Mouse (Mus musculus): ENCODE data around the gene C1qa. TPM values are rescaled to one million over a fixed set of nuclear protein-coding genes. Genes with fewer than 3 reads are reported as not detected.

C1qa gene
- total and polyA plus RNA-seq, 3 experiments: not detected

GRCm38 (mm10) chr4:136912841-136913240 lies 14.2 kb upstream of the C1qa start:
- H3K4me2 ChIP-seq (ENCODE audit: insufficient read depth, low read depth, poor library complexity, severe bottlenecking): no peak overlapping the region
- no peak overlapping the region for H3K27ac ChIP-seq (ENCODE audit: insufficient read depth, low read depth)
- H3K4me3 ChIP-seq (replicated peaks in 1 of 3; ENCODE audit: low read depth in 2 of 3, low read length in 2 of 3, poor library complexity in 1 of 3): no peak overlapping the region
- no peak for DNase-seq (ENCODE audit: extremely low read depth)
- peaks cover 90% of the 10 kb centered on the region for H3K27me3 ChIP-seq (replicated peaks)
- in situ Hi-C loops (cut with MboI; ENCODE audit: low pct_ligation_motif_present, low pct_unique_long_range_greater_than_20kb, low sequenced_read_pairs): no loop called here
- no peak overlapping the region for H3K9ac ChIP-seq (ENCODE audit: insufficient read depth, low read depth)
- dilution Hi-C loops (cut with MboI; ENCODE audit: extremely low pct_ligation_motif_present, extremely low pct_unique_long_range_greater_than_20kb, low sequenced_read_pairs): no loop called here
- H3K9me3 ChIP-seq (replicated peaks; ENCODE audit: low read length): no peaks in the 10 kb centered on the region
- 0 out of 4 replicates have a peak, but pooled peaks cover 0 to 2% of the 10 kb centered on the region in 2 experiments for H3K4me1 ChIP-seq (ENCODE audit: control insufficient read depth in 1 of 2, insufficient read depth in 2 of 2)
- no peaks in the 10 kb centered on the region for H3K79me2 ChIP-seq (replicated peaks; ENCODE audit: control insufficient read depth, extremely low read depth, insufficient read depth, poor library complexity, severe bottlenecking)
- no peak for TF ChIP-seq ZMIZ1 (IDR thresholded peaks at IDR 0.05; ENCODE audit: low read depth, low read length)
- TF ChIP-seq CHD1 (IDR thresholded peaks at IDR 0.05; ENCODE audit: low read depth, low read length): no peak
- TF ChIP-seq MXI1 (IDR thresholded peaks at IDR 0.05; ENCODE audit: low read depth, low read length): no peak
- no peak for TF ChIP-seq GABPA (IDR thresholded peaks at IDR 0.05; ENCODE audit: insufficient replicate concordance, low read depth, low read length)
- no peak for TF ChIP-seq E2F4 (IDR thresholded peaks at IDR 0.05; ENCODE audit: insufficient replicate concordance, low read depth, low read length)
- no peak for TF ChIP-seq POLR2AphosphoS2 (IDR thresholded peaks at IDR 0.05; ENCODE audit: low read depth, low read length)
- no peak for TF ChIP-seq MYC (IDR thresholded peaks at IDR 0.05; ENCODE audit: low read depth, low read length)
- no peak for TF ChIP-seq HCFC1 (IDR thresholded peaks at IDR 0.05; ENCODE audit: low read depth, low read length)
- no peak for TF ChIP-seq ZC3H11A (IDR thresholded peaks at IDR 0.05; ENCODE audit: low read depth, low read length)
- no peak for TF ChIP-seq RCOR1 (conservative IDR thresholded peaks at IDR 0.05; ENCODE audit: low read depth, low read length)
- no peak for TF ChIP-seq USF2 (conservative IDR thresholded peaks at IDR 0.05; ENCODE audit: low read depth, low read length)
- TF ChIP-seq UBTF (IDR thresholded peaks at IDR 0.05; ENCODE audit: low read depth, low read length): no peak
- no peak for TF ChIP-seq TBP (conservative IDR thresholded peaks at IDR 0.05; ENCODE audit: low read depth, low read length)
- no peak for TF ChIP-seq CHD2 (IDR thresholded peaks at IDR 0.05; ENCODE audit: low read length)
- TF ChIP-seq MAX (IDR thresholded peaks at IDR 0.05; ENCODE audit: low read length): no peak
- TF ChIP-seq EP300 (IDR thresholded peaks at IDR 0.05; ENCODE audit: low read length): no peak
- no peak for TF ChIP-seq KAT2A (IDR thresholded peaks at IDR 0.05; ENCODE audit: insufficient replicate concordance, low read length)
- no peak for TF ChIP-seq ETS1 (conservative IDR thresholded peaks at IDR 0.05; ENCODE audit: low read depth, low read length)
- H3K36me3 ChIP-seq (replicated peaks in 1 of 2; ENCODE audit: control insufficient read depth in 1 of 2, insufficient read depth in 1 of 2, low read length in 1 of 2): no peaks in the 10 kb centered on the region

GRCm38 (mm10) chr4:136911804-136912203 lies 13.2 kb upstream of the C1qa start:
- peaks cover 3% of the 10 kb centered on the region for H3K9me3 ChIP-seq (replicated peaks; ENCODE audit: low read length)
- H3K9ac ChIP-seq (ENCODE audit: insufficient read depth, low read depth): no peak overlapping the region
- no peak overlapping the region for H3K4me2 ChIP-seq (ENCODE audit: insufficient read depth, low read depth, poor library complexity, severe bottlenecking)
- in situ Hi-C loops (cut with MboI; ENCODE audit: low pct_ligation_motif_present, low pct_unique_long_range_greater_than_20kb, low sequenced_read_pairs): no loop called here
- dilution Hi-C loops (cut with MboI; ENCODE audit: extremely low pct_ligation_motif_present, extremely low pct_unique_long_range_greater_than_20kb, low sequenced_read_pairs): no loop called here
- no peaks in the 10 kb centered on the region for H3K79me2 ChIP-seq (replicated peaks; ENCODE audit: control insufficient read depth, extremely low read depth, insufficient read depth, poor library complexity, severe bottlenecking)
- no peak overlapping the region for H3K27ac ChIP-seq (ENCODE audit: insufficient read depth, low read depth)
- no peak overlapping the region for H3K4me3 ChIP-seq (replicated peaks in 1 of 3; ENCODE audit: low read depth in 2 of 3, low read length in 2 of 3, poor library complexity in 1 of 3)
- 0 out of 4 replicates have a peak, but pooled peaks cover 0 to 2% of the 10 kb centered on the region in 2 experiments for H3K4me1 ChIP-seq (ENCODE audit: control insufficient read depth in 1 of 2, insufficient read depth in 2 of 2)
- DNase-seq (ENCODE audit: extremely low read depth): no peak
- no peak for TF ChIP-seq MYC (IDR thresholded peaks at IDR 0.05; ENCODE audit: low read depth, low read length)
- no peak for TF ChIP-seq BHLHE40 (IDR thresholded peaks at IDR 0.05; ENCODE audit: low read depth, low read length)
- TF ChIP-seq E2F4 (IDR thresholded peaks at IDR 0.05; ENCODE audit: insufficient replicate concordance, low read depth, low read length): no peak
- TF ChIP-seq EP300 (IDR thresholded peaks at IDR 0.05; ENCODE audit: low read length): no peak
- TF ChIP-seq MAX (IDR thresholded peaks at IDR 0.05; ENCODE audit: low read length): no peak
- TF ChIP-seq SIN3A (IDR thresholded peaks at IDR 0.05; ENCODE audit: low read length): no peak
- H3K36me3 ChIP-seq (replicated peaks in 1 of 2; ENCODE audit: control insufficient read depth in 1 of 2, insufficient read depth in 1 of 2, low read length in 1 of 2): no peaks in the 10 kb centered on the region
- peaks cover 89% of the 10 kb centered on the region for H3K27me3 ChIP-seq (replicated peaks)
